Mouse (Mus musculus): Measurements from ENCODE around the gene Rtn4.

- TF ChIP-seq POLR2A (IDR thresholded peaks at IDR 0.05; ENCODE audit: borderline replicate concordance, extremely low read depth, low read depth, low read length) (no peak), CTCF (IDR thresholded peaks at IDR 0.05; ENCODE audit: insufficient read depth, low read length) (no peak)
Observed at GRCm38 (mm10) chr11:29719597-29719996, 26.9 kb downstream of the Rtn4 start.

All from lung, adult 2 months (tissue).